Mouse (Mus musculus): ENCODE results near the gene Adcy1. TPM values are rescaled to one million over a fixed set of nuclear protein-coding genes. Genes with fewer than 3 reads are reported as not detected.

The Adcy1 gene
- polyA plus RNA-seq, 1 experiment from 2014 or later: 1.1 TPM

DNA sequence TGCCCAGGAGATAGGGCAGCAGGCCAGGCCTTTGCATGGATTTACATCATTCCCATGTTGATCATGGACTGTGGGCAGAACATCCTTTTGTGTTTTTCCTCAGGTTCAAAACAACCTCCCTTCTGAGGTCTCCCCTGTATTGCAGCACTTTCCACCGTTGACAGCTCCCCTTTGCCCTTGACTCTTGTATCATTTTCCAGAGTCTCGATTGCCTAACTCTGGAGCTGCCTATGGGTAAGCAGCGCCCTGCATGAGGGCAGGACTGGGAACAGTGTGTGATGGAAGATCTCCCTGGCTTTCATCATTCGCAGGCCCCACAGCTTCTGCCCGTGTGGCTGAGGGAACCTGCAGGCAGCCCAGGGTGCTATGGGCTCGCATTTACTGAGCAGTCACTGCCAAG lies 129.4 kb downstream of the Adcy1 start:
- Histone ChIP-seq H3K36me3 (ENCODE audit: control insufficient read depth, insufficient read depth) (no peaks in the 10 kb centered on the region), H3K4me3 (ENCODE audit: low read length) (no peak overlapping the region), H3K27ac (ENCODE audit: low read length) (no peak overlapping the region), H3K4me1 (ENCODE audit: control insufficient read depth, insufficient read depth, low read length) (peaks cover 3% of the 10 kb centered on the region; the same call in 1 of the 2 replicates), H3K27me3 (ENCODE audit: control insufficient read depth, insufficient read depth, low read length) (no peaks in the 10 kb centered on the region), H3K9ac (ENCODE audit: low read length) (no peak overlapping the region), H3K9me3 (replicated peaks; ENCODE audit: control insufficient read depth, low read length) (no peaks in the 10 kb centered on the region; the same call in 1 of the 2 replicates), H3K4me2 (ENCODE audit: low read depth, low read length) (no peak overlapping the region)
- 0 out of 2 replicates have a peak, but pooled peaks have one; percentile 4 for ATAC-seq (replicated peaks; ENCODE audit: extremely low read depth, insufficient read depth, low FRiP score)
- WGBS: 25% methylated on average over 6 of the region's 6 CpGs

DNA sequence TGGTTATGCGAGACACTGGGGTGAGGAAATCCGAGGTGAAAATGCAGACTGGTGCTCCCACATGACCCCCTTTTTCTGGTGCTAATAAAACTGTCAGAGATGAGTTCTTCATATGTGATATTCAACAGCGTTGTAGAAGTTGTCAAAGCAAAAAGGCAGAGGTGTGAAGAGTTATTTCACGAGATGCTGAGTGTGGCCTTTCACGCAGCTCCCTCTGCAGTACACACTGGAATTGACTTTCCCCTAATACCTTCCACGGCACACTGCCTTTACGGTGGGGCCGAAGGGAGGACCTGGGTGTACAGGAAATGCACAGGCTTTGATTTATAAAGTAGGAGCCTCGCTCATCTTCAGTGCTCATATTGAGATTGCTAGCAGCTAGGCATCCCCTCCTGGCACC lies 129.8 kb downstream of the Adcy1 start:
- Histone ChIP-seq H3K9ac (ENCODE audit: low read length) (no peak overlapping the region), H3K36me3 (ENCODE audit: control insufficient read depth, insufficient read depth) (no peaks in the 10 kb centered on the region), H3K27me3 (ENCODE audit: control insufficient read depth, insufficient read depth, low read length) (no peaks in the 10 kb centered on the region), H3K9me3 (replicated peaks; ENCODE audit: control insufficient read depth, low read length) (no peaks in the 10 kb centered on the region; the same call in 1 of the 2 replicates), H3K4me2 (ENCODE audit: low read depth, low read length) (no peak overlapping the region), H3K27ac (ENCODE audit: low read length) (no peak overlapping the region), H3K4me1 (ENCODE audit: control insufficient read depth, insufficient read depth, low read length) (peaks cover 3% of the 10 kb centered on the region; the same call in 1 of the 2 replicates), H3K4me3 (ENCODE audit: low read length) (no peak overlapping the region)
- no peak for ATAC-seq (replicated peaks; ENCODE audit: extremely low read depth, insufficient read depth, low FRiP score)
- WGBS: 63% methylated on average over 9 of the region's 9 CpGs

DNA sequence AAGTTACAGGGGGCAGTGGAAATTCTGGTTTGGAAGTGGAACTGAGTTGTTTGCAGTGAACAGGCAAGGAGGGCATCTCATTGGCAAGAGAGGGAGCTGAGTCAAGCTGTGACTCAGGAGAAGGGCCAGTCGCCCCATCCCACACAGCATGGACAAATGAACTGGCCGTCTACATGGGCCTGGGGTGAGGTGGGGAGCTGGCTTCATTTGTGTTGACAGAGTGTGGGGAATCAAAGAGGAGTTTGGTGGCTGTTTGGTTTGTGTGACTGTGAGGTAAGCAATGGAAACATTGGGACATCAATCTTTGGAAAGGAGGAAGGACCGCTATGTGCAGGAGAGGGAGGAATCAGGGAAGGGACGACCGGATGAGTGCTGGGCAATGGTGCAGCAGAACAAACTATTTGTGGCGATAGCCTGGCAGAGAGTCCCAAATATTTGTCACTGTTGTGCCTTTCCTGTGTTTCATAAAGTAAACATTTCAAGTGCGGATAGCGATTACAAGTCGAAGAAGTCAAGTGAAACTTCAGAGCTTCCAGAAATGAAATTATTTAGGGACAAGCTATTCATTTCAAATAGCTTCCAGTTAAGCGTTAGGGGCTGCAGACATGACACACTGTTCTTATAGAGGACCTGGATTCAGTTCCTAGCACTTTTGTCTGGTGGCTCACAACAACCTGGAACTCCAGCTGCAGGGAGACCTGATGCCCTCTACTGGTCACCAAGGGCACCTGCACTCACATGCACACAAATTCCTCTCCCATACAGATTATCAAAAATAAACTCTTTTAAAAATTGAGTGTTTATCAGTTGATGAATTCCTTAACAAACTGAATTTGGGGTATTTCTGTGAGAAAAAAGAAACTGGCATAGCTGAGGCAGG lies 131.4 kb downstream of the Adcy1 start:
- no peak overlapping the region for H3K9ac ChIP-seq (ENCODE audit: low read length)
- no peaks in the 10 kb centered on the region; the same call in 1 of the 2 replicates for H3K9me3 ChIP-seq (replicated peaks; ENCODE audit: control insufficient read depth, low read length)
- H3K4me2 ChIP-seq (ENCODE audit: low read depth, low read length): no peak overlapping the region
- no peak for ATAC-seq (replicated peaks; ENCODE audit: extremely low read depth, insufficient read depth, low FRiP score)
- no peaks in the 10 kb centered on the region for H3K36me3 ChIP-seq (ENCODE audit: control insufficient read depth, insufficient read depth)
- H3K4me1 ChIP-seq (ENCODE audit: control insufficient read depth, insufficient read depth, low read length): peaks cover 3% of the 10 kb centered on the region; the same call in 1 of the 2 replicates
- WGBS: 87% methylated on average over 10 of the region's 10 CpGs
- no peak overlapping the region for H3K27ac ChIP-seq (ENCODE audit: low read length)
- no peak overlapping the region for H3K4me3 ChIP-seq (ENCODE audit: low read length)
- no peaks in the 10 kb centered on the region for H3K27me3 ChIP-seq (ENCODE audit: control insufficient read depth, insufficient read depth, low read length)

DNA sequence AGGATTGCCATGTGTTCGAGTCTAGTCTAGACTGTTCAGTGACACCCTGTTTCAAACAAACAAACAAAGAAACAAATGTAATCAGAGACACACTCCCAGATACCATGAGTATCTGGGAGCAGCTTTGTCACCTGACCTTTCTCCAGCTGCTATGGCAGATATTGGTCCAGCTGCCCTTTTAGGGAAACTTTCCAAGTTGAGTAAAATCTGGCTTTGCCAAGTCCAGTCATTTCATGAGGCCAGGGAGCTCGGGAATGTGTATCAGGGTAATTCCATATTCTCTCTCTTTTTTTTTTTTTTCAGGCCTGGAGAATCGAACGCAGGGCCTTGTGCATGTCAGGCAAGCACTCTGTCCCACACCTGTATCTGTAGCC lies 132.0 kb downstream of the Adcy1 start:
- no peak for ATAC-seq (replicated peaks; ENCODE audit: extremely low read depth, insufficient read depth, low FRiP score)
- Histone ChIP-seq H3K36me3 (ENCODE audit: control insufficient read depth, insufficient read depth) (no peaks in the 10 kb centered on the region), H3K27me3 (ENCODE audit: control insufficient read depth, insufficient read depth, low read length) (no peaks in the 10 kb centered on the region), H3K9me3 (replicated peaks; ENCODE audit: control insufficient read depth, low read length) (no peaks in the 10 kb centered on the region; the same call in 1 of the 2 replicates), H3K4me2 (ENCODE audit: low read depth, low read length) (no peak overlapping the region), H3K9ac (ENCODE audit: low read length) (no peak overlapping the region), H3K4me1 (ENCODE audit: control insufficient read depth, insufficient read depth, low read length) (peaks cover 3% of the 10 kb centered on the region; the same call in 1 of the 2 replicates), H3K27ac (ENCODE audit: low read length) (no peak overlapping the region), H3K4me3 (ENCODE audit: low read length) (no peak overlapping the region)
- 82% methylated on average over 4 of the region's 4 CpGs for WGBS

DNA sequence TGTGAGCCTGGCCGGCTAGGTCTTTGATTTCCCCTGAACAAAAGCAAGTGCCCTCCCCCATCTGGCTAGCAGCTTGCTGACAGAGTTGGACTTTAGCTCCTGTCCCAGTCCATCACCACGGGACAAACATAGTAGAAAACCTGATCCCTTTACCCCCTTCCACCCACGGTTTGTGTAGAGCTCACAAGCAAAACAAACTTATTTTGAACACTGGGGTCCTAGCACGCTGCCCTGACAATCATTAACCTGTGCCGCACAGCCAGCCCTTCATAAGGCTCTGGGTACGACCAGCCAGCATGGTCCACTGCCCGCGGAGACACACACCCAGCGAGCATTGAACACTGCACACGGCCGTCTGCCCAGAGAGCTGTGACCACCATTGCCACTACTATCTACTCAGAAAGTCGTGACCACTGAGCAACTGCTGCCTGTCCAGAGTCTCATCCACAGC lies 134.2 kb downstream of the Adcy1 start, which contains the start of gene Igfbp1:
TSS of gene Igfbp1 (plus strand) at position 292 of the 451 bp plus-strand sequence.
- no peak for ATAC-seq (replicated peaks; ENCODE audit: extremely low read depth, insufficient read depth, low FRiP score)
- no peak within 1 kb of the TSS for H3K4me2 ChIP-seq (ENCODE audit: low read depth, low read length)
- peak within 1 kb of the TSS; percentile 32; the same call in 1 of the 2 replicates for H3K27ac ChIP-seq (ENCODE audit: low read length)

DNA sequence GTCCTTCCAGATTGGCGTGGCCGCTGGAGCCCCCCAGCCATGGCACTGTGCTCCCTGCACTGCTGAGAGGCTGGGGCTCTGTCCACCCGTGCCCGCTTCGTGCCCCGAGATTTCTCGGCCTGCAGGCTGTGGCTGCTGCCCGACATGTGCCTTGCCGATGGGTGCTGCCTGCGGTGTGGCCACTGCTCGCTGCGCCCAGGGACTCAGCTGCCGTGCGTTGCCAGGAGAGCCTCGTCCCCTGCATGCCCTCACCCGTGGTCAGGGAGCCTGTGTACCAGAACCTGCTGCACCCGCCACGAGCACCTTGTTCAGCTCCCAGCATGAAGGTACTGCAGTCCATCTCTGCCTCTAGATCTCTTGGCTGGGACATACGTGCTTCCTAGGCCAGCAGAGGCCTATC lies 134.7 kb downstream of the Adcy1 start:
- H3K27ac ChIP-seq (ENCODE audit: low read length): peak overlapping the region; percentile 32; the same call in 1 of the 2 replicates
- no peak overlapping the region for H3K4me3 ChIP-seq (ENCODE audit: low read length)
- WGBS: 89% methylated on average over 19 of the region's 19 CpGs
- ATAC-seq (replicated peaks; ENCODE audit: extremely low read depth, insufficient read depth, low FRiP score): no peak
- no peak overlapping the region for H3K4me2 ChIP-seq (ENCODE audit: low read depth, low read length)
- no peaks in the 10 kb centered on the region for H3K36me3 ChIP-seq (ENCODE audit: control insufficient read depth, insufficient read depth)
- H3K9ac ChIP-seq (ENCODE audit: low read length): no peak overlapping the region
- no peaks in the 10 kb centered on the region; the same call in 1 of the 2 replicates for H3K9me3 ChIP-seq (replicated peaks; ENCODE audit: control insufficient read depth, low read length)
- peaks cover under 1% of the 10 kb centered on the region; the same call in 1 of the 2 replicates for H3K4me1 ChIP-seq (ENCODE audit: control insufficient read depth, insufficient read depth, low read length)
- no peaks in the 10 kb centered on the region for H3K27me3 ChIP-seq (ENCODE audit: control insufficient read depth, insufficient read depth, low read length)

More for the DNA sequence above, 134.2 kb downstream of the Adcy1 start, which contains the start of gene Igfbp1:
- Histone ChIP-seq H3K36me3 (ENCODE audit: control insufficient read depth, insufficient read depth) (no peaks in the 10 kb centered on the region), H3K27me3 (ENCODE audit: control insufficient read depth, insufficient read depth, low read length) (no peaks in the 10 kb centered on the region), H3K4me3 (ENCODE audit: low read length) (no peak within 1 kb of the TSS), H3K9me3 (replicated peaks; ENCODE audit: control insufficient read depth, low read length) (no peaks in the 10 kb centered on the region; the same call in 1 of the 2 replicates), H3K4me1 (ENCODE audit: control insufficient read depth, insufficient read depth, low read length) (peaks cover 3% of the 10 kb centered on the region; the same call in 1 of the 2 replicates), H3K9ac (ENCODE audit: low read length) (no peak within 1 kb of the TSS)
- WGBS: 75% methylated on average over 12 of the region's 12 CpGs

DNA sequence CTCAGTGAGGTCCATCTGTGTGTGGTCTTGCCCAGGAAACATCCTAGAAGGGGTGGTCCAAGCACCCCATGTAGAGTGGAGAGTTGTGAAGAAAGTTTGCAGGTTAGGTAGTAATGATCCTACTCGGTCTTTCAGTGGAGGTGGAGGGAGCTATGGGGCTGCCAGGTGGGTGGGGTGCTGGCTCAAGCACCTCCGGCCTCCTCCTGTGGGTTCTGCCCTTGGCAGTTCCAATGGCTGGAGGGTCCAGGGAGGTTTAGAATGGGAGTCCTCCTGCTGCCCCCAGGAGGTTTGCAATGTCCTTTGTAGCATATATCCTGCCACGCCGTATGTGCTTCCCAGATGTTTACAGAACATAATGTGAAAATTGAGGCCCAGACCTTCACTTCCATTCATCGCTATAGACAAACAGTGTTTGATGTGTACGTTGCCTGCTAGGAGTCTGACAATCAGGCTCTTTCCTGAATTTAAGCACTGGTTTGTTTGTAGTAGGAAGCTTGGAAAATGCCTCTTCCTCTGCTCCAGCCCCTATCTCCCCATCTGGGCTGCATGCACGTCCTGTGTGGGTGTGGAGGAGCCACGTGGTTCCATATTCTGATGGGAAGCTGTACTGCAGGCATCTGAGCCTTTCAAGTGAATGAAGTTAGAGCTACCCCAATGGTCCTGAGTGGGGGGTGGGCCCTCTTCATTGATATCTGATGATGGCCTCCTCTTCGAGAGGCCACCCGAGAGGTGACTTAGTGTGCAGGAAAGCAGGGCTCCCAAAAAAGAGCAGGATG lies 135.4 kb downstream of the Adcy1 start:
- no peak overlapping the region for H3K4me3 ChIP-seq (ENCODE audit: low read length)
- H3K27ac ChIP-seq (ENCODE audit: low read length): peak overlapping the region; percentile 32; the same call in 1 of the 2 replicates
- peak; percentile 65; the same call in 1 of the 2 replicates for ATAC-seq (replicated peaks; ENCODE audit: extremely low read depth, insufficient read depth, low FRiP score)
- H3K36me3 ChIP-seq (ENCODE audit: control insufficient read depth, insufficient read depth): no peaks in the 10 kb centered on the region
- no peak overlapping the region for H3K4me2 ChIP-seq (ENCODE audit: low read depth, low read length)
- no peaks in the 10 kb centered on the region for H3K4me1 ChIP-seq (ENCODE audit: control insufficient read depth, insufficient read depth, low read length)
- H3K9me3 ChIP-seq (replicated peaks; ENCODE audit: control insufficient read depth, low read length): no peaks in the 10 kb centered on the region; the same call in 1 of the 2 replicates
- 64% methylated on average over 10 of the region's 10 CpGs for WGBS
- no peak overlapping the region for H3K9ac ChIP-seq (ENCODE audit: low read length)
- no peaks in the 10 kb centered on the region for H3K27me3 ChIP-seq (ENCODE audit: control insufficient read depth, insufficient read depth, low read length)

DNA sequence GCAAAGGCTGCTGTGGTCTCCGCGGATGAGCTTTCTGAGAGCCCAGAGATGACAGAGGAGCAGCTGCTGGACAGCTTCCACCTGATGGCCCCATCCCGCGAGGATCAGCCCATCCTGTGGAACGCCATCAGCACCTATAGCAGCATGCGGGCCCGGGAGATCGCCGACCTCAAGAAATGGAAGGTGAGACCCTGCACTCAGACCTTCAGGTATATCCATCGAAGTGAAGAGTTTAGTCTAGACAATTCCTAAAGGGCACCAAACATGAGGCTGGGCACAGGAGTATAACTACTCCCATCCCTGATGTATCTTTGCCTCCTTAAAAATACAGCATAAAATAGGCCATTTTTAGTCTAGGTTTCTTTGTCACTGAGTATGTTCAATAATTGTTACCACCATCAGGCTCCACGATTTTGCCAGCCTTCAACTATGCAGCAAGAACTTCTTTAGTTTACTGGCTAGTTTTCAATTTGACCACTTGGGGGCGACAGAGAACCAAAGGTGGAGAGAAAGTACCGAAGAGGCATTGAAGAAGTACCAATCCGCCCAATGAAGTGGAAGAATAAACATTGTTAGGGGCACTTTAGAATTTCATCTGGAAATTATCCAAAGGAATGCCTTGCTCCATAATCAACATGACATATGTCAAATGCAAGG lies 136.6 kb downstream of the Adcy1 start:
- Histone ChIP-seq H3K9me3 (replicated peaks; ENCODE audit: control insufficient read depth, low read length) (no peaks in the 10 kb centered on the region; the same call in 1 of the 2 replicates), H3K9ac (ENCODE audit: low read length) (no peak overlapping the region), H3K27me3 (ENCODE audit: control insufficient read depth, insufficient read depth, low read length) (no peaks in the 10 kb centered on the region), H3K4me1 (ENCODE audit: control insufficient read depth, insufficient read depth, low read length) (no peaks in the 10 kb centered on the region), H3K36me3 (ENCODE audit: control insufficient read depth, insufficient read depth) (no peaks in the 10 kb centered on the region), H3K4me2 (ENCODE audit: low read depth, low read length) (no peak overlapping the region), H3K4me3 (ENCODE audit: low read length) (no peak overlapping the region), H3K27ac (ENCODE audit: low read length) (no peak overlapping the region)
- no peak for ATAC-seq (replicated peaks; ENCODE audit: extremely low read depth, insufficient read depth, low FRiP score)
- 44% methylated on average over 14 of the region's 14 CpGs for WGBS
